Mouse (Mus musculus) heart, postnatal 10 days (tissue): ENCODE data around the gene Dusp10. TPM values are rescaled to one million over a fixed set of nuclear protein-coding genes. Genes with fewer than 3 reads are reported as not detected.

Source experiments
- DNase-seq, 2 experiments: peaks; one replicate each; pipeline ENCODE4 v3.0.0; 2021
- intact Hi-C: fragments of 180-260 bp; cut with DNase I; formaldehyde crosslinking; loops from one replicate; pipeline ENCODE4 v1.15.1; 2025
- total RNA-seq, 2 experiments: library from RNA; stranded (reverse); gene quantifications; 2 replicates each; pipeline ENCODE4 v1.2.3; 2021

Dusp10 gene
- total RNA-seq = 10 to 100 TPM; 11.1 to 12.9 TPM

DNA sequence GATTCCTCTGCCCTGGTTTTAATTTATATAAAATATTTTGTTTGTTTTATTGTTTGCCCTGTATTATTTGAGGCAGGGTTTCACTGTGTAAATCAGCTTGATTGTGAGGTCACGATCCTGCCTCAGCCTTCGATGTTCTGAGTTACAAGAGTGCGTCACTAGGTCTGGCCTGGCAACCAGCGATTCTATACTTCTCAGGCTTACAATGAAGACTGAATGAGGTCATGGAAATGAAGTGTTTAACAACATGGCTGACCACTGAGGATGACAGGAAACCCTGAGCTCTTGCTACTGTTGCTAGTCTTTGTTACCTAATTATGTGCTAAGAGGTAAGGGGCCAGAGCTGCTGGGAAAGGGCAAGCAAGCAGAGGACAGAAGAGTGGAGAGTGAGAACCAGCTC is at the start of gene Dusp10:
Gene Dusp10, plus strand, starts transcription at position 197 of the 400 bp plus-strand sequence.
- DNase-seq = no peak
- intact Hi-C loops = no loop called here

DNA sequence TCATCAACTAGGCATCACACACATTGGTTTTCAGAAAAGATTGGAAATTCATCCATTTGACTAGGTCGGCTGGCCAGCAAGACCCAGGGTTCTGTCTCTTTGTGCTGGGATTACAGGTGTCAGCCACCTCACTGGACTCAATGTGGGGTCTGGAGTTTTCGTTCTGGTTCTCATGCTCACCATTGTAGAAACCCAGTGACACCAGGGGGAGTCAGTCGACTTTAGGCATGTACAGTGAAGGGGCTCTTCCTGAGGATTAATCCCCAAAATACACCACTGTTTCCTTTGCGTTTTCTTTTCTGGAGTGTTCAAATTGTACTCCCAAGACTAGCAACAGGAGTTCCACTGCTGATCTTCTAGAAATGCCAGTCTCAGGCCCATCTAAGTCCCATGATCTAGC is 47.8 kb upstream of the Dusp10 start:
- no peak for DNase-seq
- intact Hi-C loops = no loop called here

DNA sequence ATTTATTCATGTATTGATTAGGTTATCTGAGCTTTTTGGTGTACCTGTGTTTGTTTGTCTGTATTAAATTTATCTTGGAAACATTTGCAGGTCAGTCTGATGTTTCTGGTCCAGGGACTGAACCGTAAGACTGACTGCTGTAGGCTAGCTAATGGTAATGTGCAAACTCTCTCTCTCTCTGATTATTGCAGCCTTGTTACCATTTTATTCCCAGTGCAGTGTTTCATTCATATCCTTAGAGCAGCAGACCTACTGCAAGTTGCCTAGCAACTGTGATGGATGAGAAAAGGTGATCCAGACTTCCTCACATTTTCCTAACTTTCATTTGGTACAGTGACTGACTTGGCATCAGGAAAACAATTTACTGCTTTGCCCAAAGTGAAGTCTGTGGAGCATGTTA is 43.8 kb upstream of the Dusp10 start:
- no peak for DNase-seq
- intact Hi-C loops = no loop called here

DNA sequence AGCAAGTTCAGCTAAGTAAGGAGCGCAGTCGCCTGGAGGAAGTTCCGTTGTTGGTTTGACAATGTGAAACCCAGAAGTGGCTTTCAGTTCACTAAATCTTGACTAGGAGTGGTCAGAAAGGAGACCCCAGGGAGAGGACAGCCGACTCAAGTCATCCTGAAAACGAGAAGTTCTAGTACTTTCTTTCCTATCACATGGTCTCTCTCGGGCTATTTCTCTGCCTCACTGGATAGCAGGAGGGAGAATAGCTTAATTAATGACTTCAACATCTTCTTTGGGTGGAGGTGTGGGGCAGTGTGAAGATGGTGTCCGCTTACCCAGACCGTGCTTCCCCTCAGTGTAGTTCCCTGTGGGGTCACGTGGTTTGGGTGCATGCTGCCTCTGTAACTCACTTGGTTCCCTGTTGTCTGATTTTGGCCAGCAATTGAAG is 33.3 kb upstream of the Dusp10 start:
- intact Hi-C loops = no loop called here
- DNase-seq = peak; percentile 10 to 12

DNA sequence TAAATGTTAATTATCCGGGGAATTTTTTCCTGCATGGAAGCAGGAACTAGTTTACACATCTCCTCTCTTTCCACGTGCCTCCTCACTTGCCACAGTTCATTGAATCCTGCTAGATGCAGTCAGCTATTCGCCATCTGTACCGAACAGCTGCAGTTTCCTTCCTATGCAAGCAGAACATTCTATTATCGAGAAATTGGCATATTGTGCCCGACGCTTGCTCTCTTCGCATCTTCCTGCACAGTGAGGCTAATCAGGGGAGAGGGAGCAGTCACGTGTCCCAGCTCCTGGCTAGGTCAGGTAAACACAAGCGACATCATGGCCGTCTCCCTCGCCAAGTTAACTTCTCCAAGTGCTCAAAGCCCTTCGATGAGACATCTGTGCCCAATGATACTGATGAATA is 31.0 kb upstream of the Dusp10 start:
- DNase-seq = no peak
- intact Hi-C loops = no loop called here

DNA sequence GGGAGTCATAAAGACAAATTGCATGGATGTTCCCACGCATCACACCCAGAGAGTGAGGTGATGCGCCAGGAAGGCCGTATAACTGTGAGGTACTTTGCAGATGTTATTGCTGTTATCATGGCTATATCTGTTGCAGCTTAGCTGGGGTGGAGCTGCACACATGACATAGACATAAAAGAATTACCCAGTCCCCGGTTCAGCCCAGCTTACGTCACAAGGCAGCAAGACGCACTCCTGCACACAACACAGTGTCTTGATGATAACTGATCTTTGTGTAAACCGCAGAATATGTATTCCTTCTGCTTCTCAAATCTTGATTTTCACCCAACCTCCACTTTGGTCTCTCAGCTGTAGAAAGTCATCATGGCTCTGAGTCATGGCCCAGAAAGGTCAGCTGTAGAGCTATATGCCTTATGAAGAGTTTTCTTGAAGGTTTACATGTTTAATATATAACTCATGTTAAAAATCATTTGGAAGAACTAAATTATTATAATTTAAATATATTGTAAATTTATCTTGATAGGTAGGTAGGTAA is 25.3 kb upstream of the Dusp10 start:
- DNase-seq = no peak
- intact Hi-C loops = no loop called here

DNA sequence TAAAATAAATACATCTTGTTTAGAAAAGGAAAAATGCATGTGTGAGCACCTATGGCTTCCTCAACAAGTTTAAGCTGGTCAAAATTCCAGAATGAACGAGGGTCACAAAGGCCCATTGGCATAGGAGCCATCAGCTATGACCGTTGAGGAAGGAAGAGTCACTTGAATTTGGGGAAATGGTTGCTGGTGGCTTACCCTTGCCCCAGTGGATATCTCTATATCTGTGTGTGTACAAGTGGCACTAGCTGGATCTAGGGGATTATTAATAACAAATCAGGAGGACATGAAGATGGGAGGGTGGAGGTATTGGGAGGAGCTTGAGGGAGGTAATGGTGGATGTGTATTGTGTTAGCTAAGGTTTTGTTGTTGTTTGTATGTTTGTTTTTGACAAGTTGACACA is 21.2 kb upstream of the Dusp10 start:
- intact Hi-C loops = no loop called here
- DNase-seq = no peak

DNA sequence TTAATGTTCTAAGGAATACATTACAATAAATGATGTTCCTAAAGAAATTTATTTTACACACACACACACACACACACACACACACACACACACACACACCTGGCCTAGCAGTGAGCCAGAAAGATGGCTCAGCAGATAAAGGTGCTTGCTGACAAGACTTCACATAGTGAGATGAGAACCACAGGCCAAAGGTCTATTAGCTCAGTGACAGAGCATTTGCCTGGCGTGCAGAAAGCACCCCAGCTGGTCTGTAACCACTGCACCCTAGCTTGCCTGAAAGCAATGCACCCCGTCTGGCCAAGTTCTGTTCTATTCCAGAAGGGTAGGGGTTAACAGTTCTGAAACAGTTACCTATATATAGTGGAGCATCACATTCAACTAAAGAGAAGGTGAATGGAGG is 15.9 kb upstream of the Dusp10 start:
- no peak for DNase-seq
- intact Hi-C loops = no loop called here

DNA sequence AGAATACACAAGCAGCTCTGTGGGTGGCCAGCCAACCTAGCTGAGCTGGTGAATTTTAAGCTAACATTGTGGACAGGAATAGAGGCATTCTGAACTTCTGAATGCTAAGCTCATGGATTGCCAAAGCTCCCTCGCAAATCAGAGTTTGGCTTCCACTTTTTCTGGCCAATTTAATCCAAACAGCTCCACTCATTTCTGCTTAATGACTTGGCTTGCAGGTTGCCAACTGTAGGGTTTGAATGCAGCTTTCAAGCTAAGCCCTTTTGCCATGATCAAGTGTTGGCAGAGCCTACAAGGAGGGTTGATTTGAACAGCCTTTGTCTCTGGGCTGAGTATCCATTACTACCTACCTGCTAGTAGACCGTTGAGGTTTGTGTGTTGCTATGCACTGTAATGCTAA is 10.6 kb upstream of the Dusp10 start:
- DNase-seq = no peak
- intact Hi-C loops = no loop called here

DNA sequence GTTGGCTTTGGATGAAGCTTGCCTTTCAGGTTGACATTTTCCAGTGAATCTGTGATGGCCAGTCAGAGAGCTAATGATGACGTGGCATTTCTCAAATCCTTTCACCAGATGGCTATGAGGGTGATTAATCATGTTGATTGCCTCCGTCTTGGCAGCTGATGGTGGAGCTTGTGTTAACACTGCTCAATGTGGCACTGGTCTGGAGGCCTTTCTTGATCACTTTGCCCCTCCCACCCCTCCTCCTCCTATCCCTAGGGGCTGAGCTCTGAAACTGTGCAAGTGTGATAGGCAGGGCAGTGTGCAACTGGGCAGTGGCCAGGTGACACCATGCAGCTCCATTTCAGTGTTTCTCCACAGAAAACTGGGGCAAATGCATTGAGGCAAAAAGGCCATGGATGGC is 8.8 kb upstream of the Dusp10 start:
- DNase-seq = no peak
- intact Hi-C loops = no loop called here

DNA sequence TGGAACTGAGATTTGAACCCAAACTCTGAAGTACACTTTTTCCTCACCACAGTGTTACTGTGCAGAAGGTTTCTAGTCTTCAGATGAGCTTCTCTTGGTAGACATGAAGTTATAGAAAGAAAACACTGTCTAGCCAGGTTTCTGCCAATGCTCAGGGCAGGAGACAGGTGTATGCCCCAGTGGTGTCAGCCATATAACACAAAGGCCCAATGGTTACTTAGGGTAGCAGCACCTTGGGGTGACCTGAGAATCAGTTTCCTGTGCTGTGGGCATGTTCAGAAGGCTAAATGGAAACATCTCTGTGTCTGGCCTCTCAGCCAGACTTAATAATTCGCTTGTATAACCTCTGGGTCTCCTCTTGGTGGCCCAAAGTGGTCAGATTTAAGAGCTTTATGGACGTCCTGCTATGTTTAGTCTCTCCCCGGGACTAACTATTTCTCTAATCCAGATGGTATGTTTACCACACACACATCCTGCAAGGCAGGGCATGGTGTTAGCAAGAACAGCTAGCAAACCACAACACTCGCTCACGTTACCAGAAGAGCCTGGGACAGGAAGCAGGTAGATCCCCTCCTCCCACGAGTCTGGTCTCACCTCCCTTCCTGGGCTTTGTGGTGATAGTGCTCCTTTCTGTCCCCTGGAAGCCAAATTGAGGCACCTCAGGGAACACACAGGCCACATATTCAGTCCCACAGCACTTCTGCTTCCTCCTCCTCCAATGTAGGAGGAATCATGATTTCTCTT is 7.6 kb upstream of the Dusp10 start:
- intact Hi-C loops = no loop called here
- no peak for DNase-seq

DNA sequence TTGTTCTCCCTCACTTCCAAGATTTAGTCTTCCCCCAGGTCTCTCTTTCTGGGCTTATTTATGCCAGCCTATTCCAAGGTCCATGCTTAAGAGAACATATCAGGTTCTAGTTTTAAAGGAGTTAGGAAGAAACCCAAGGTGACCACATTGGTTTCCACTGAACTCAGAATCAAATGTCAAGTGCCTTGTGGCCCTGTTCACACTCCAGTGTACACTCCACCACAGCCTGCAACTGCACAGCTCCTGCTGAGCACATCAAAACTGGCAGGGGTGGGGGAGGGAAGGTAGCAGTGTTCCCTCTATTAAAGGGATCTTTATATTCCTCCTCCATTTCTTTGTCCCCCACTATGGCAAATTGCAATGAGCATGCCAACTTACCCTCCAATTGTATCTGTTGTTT is 7.0 kb upstream of the Dusp10 start:
- intact Hi-C loops = no loop called here
- no peak for DNase-seq

DNA sequence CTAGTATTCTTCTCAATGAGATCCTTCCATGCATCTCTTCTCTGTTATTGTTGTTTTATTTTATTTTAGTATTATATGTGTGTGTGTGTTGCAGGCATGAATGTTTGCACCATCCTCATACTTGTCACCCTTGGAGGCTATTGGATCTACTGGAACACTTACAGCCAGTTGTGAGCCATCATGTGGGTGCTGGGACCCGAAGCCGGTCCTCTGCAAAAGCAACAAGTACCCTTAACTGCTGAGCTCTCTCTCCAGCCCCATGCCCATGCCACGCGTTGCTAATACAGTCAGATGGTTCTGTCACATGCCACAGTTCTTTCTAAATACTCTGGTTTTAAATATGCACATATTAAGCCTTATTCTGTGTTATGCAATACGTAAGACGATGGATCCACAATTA is 1.8 kb upstream of the Dusp10 start:
- no peak for DNase-seq
- intact Hi-C loops = no loop called here

DNA sequence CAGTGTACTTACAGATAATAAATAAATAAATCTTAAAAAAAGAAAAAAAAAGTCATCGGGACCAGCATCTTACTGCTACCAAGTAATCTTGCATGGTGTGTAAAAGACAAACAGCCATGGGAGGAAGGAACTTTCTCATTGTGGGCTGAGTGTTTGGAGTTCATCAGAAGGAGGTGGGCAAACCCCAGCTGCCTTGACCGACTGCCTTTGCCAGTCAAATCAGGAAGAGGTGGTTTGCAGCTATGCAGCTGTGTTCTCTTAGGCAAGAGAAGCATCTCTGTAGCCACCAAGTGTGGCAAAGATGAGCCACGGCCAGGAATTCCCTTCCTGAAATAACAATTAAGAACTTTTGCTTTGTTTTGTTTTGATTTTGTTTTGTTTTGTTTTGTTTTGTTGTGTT is 989 bp downstream of the Dusp10 start:
- intact Hi-C loops = no loop called here
- DNase-seq = no peak

DNA sequence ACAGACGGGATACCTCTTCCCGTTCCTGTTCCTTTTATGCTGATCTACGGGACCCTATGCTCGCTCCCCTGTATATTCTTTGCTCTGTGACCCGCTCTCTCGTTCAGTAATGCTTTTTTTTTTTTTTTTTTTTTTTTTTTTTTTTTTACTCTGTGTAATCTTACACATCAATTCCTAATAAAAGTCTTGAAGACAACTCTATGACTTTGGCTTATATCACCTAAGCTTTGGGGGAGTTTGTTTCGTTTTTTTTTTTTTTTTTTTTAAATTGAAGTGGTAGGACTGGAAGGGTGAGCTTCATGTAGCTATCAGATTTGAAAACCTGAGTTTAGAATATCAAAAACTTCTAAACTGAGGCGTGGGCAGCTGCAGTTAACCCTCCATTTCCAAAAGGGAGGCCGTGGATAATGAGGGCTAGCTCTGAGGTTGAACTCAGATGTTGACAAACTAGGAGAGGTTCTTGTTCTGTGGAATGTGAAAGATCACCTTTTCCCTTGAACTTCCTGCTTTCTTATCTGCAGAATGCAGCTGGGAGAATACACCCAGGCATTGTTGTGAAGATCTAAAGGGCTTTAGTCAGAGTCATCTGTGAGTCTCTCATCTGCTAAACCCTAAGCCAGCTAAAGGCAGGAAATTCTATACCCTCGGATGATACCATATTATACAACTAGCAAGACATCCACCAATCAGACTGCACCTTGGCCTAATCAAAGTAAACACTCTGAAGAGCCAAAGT is 3.1 kb downstream of the Dusp10 start:
- DNase-seq = no peak
- intact Hi-C loops = no loop called here

DNA sequence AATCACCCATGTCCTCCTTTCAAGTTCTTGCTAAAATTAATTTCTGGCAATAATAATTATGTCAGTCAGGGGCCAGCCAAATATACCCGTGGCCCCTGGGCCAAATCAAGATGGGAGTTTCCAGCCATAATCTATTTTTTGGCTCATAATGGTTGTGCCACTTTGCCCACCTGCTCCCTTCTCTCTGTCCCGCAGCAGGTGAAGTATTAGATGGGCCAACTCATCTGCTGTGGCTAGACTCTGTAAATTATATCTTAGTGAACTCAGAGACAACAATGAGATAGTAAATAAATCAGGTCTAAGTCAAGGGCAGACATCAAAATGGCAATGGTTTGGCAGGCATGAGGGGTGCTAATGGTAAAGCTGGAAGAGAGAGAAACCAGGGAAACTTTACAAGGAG is 4.5 kb downstream of the Dusp10 start:
- intact Hi-C loops = no loop called here
- DNase-seq = no peak

DNA sequence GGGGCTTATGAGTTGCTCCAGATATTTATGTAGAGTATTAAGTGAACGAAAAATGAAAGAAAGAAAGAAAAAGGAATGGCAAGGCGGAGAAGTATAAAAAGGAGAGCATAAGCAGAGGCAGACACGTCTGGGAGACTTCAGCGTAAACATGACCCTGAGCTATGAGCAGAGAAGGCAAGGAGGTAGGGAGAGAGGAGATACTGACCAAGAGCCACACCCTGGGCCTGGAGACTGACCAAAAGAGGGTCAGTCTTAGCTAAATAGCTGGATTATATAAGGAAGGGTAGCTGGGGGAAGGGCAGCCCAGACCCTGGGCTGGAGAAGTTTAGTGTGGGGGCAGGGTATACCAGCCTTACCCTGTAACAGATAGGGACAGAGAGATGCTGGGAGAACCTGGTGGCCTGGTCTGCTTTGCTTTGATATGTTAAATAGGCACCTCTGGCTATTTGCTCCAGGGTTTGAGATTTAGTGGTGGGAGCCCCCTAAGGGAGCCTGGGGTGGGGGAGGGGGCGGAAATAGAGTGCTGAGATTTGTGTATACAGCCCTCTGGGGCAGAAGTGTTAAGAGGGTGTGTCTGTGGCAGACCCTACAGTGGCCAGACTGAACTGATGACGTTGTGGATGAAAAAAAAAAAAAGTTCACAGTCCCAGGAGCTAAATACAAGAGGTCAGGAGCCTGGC is 6.1 kb downstream of the Dusp10 start:
- intact Hi-C loops = no loop called here
- DNase-seq = no peak

DNA sequence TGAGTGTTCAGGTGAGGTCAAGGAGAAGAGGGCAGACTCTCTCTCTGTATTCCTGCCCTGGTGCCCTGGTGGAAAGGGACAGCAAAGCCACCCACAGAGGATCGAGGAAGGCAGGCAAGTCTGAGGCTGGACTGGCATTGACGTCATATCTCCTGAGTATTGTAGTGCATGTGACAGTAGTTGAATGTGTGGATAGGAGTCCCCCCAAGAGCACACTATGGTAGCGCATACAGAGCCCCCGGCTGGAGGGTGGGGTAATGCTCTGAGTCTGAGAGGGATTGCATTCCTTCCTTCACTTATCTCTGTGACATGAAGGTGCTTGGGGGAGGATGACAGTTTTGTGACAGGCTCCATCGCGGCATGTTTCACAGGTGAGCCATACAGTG is 6.6 kb downstream of the Dusp10 start:
- intact Hi-C loops = no loop called here
- DNase-seq = no peak

DNA sequence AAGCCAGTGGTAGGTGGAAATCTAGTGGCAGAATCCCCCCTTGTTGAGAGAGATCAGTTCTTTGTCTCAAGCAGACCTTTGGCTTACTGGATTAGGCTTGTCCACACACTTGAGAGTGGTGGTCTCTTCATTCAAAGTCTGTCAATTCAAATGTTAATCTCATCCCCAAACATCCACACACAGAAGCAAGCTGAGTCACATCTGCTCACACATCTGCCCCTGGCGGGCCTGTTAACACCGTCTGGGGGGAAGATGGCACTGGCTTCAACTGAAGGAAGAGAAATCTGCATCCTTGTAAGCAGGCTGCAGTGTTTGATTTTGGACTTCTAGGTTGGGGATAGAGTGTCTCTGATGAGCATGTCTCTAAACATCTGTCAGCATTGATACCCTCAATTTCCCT is 10.9 kb downstream of the Dusp10 start:
- intact Hi-C loops = no loop called here
- no peak for DNase-seq

DNA sequence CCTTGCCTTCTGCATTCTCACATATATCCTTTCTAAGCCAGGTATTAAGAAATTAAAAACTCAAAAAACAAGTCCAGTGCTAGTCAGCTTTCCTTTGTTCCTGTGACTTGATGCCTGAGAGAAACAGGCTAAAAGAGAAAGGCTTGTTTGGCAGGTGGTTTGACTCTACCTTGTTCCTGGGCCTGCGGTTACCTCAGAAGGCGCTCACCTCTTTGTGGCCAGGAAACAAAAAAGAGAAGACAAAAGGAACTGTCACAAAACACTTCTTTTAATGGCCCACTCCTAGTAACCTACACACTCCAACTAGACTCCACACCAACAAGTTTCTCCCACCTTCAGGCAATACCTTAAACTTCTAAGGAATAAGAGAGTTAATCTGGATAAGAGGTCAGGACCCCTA is 11.5 kb downstream of the Dusp10 start:
- no peak for DNase-seq
- intact Hi-C loops = no loop called here

DNA sequence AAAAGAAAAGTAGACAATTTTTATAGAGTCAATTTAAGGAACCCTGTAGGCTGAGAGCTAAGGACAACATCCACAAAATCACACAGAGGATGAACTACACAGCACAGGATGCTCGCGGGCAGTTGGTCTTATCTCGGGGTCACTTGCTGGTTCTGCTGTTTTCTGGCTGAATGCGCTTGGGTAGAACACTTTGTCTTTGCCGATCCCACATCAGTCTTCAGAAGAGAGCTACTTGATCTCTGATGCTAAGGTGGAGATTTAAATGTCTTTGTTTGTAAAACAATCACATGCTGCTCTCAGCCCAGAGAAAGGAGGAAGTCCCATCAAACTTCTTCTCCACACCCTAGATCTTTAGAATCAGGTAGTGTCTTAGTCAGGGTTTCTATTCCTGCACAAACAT is 12.0 kb downstream of the Dusp10 start:
- intact Hi-C loops = no loop called here
- no peak for DNase-seq

DNA sequence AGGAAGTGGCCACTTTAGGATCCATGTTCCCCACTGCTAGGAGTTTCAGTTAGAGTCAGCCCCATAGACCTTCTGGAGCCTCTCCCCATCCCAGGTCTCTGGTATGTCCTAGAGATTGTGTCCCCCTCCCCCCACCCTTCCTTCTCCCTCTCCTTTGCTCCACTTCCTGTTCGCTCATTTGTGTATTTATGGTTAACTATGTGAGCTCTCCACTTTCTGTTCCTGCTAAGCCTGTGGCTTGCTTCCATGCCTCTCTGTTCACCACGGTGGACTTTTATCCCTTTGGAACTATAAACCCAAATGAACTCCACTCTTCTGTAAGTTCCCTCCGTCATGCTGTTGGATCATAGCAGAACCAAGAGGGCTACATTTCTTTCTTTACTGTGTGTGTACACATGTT is 13.9 kb downstream of the Dusp10 start:
- DNase-seq = no peak
- intact Hi-C loops = no loop called here
